Mouse (Mus musculus) forebrain, embryonic 10.5 days (tissue): ENCODE results near the gene Gcdh. TPM values are rescaled to one million over a fixed set of nuclear protein-coding genes. Genes with fewer than 3 reads are reported as not detected.

Source experiments
- DNase-seq: peaks from one replicate; pipeline ENCODE4 v3.0.0-alpha.2; 2017; ENCODE audit warnings: low spot score; ENCODE audit errors: extremely low spot score
- H3K27ac ChIP-seq: fragments of 300-500 bp; sonication (generic); 2 replicates; pipeline ENCODE4 v1.5.1; 2016; ENCODE audit warnings: mild to moderate bottlenecking
- H3K27me3 ChIP-seq: fragments of 300-500 bp; sonication (generic); 2 replicates; pipeline ENCODE4 v1.6.1; 2016; ENCODE audit warnings: mild to moderate bottlenecking; ENCODE audit not compliant: poor library complexity, severe bottlenecking
- H3K36me3 ChIP-seq: fragments of 300-500 bp; sonication (generic); replicated peaks from 2 replicates; pipeline ENCODE4 v1.6.1; 2016; ENCODE audit warnings: mild to moderate bottlenecking, moderate library complexity
- H3K4me1 ChIP-seq: fragments of 300-500 bp; sonication (generic); 2 replicates; pipeline ENCODE4 v1.6.1; 2016
- H3K4me3 ChIP-seq: fragments of 300-500 bp; sonication (generic); 2 replicates; pipeline ENCODE4 v1.5.1; 2016; ENCODE audit warnings: mild to moderate bottlenecking, moderate library complexity
- H3K9me3 ChIP-seq: fragments of 300-500 bp; sonication (generic); 2 replicates; pipeline ENCODE4 v1.6.1; 2016; ENCODE audit warnings: mild to moderate bottlenecking, moderate library complexity
- WGBS: fragments of 180-500 bp; shearing (Covaris S2); methylation state at CpG from one replicate; pipeline ENCODE4 v1.1.7; 2016; 5-methylcytosine and 5-hydroxymethylcytosine counted together
- polyA plus RNA-seq: library from polyadenylated mRNA; unstranded; fragments of >200 nt; fragmentation: Nextera tagmentation; extraction: Ambion mirVana; gene quantifications from 2 replicates; pipeline ENCODE4 v1.2.1, GENCODE M21; 2016

Gene Gcdh
- polyA plus RNA-seq, 1 experiment from 2014 or later, result 49.6 TPM

GRCm38 (mm10) chr8:84846722-84847572 is 46.8 kb downstream of the Gcdh start, which contains the start of gene Calr:
Calr (minus strand) TSS chr8:84846934.
- peak within 1 kb of the TSS; percentile 97 for H3K4me3 ChIP-seq
- under 1% methylated on average over 55 of the region's 55 CpGs for WGBS
- H3K27ac ChIP-seq, result peak within 1 kb of the TSS; percentile 97
- peaks cover 41% of the 10 kb centered on the region for H3K4me1 ChIP-seq
- no peaks in the 10 kb centered on the region for H3K9me3 ChIP-seq
- DNase-seq, result peak; percentile 99
- peaks cover 42% of the 10 kb centered on the region for H3K36me3 ChIP-seq
- no peaks in the 10 kb centered on the region for H3K27me3 ChIP-seq

- peaks cover 49% of the 10 kb centered on the region for H3K36me3 ChIP-seq
- peak overlapping the region; percentile 97 for H3K27ac ChIP-seq
- no peaks in the 10 kb centered on the region for H3K27me3 ChIP-seq
- peak overlapping the region; percentile 97 for H3K4me3 ChIP-seq
- H3K9me3 ChIP-seq, result no peaks in the 10 kb centered on the region
- no peak for DNase-seq
- WGBS, result 2% methylated on average over 30 of the region's 30 CpGs
- peaks cover 41% of the 10 kb centered on the region for H3K4me1 ChIP-seq
Measured at GRCm38 (mm10) chr8:84846094-84846721, 47.5 kb downstream of the Gcdh start.

DNA sequence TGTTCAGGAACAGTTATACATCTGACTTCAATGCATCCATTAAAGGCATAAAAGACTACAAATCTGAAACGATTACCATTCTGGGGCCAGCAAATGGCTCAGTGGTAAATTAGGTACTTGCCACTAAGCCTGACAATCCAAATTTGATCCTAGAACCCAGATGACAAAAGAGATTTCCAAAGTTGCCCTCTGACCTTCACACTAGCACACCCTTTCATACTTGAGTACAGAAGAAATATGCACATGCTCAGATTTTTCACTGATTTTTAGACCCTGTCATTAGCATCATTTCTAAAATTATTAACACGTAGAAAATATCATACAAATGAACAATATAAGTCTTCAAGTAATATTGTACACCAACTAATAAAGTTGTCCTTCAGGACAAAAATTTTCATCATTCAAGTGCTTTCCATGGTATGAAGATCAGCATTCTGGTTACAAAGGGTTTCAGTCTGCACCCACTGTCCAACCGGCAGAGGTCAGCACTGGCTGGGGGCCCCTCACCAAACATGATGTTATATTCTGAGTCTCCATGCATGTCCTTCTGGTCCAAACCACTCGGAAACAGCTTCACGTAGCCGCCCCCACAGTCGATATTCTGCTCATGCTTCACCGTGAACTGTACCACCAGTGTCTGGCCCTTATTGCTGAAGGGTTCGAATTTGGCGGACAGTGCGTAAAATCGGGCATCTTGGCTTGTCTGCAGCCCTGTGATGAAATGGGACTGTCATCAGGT is 48.2 kb downstream of the Gcdh start:
- Histone ChIP-seq H3K36me3 (peaks cover 51% of the 10 kb centered on the region), H3K9me3 (no peaks in the 10 kb centered on the region), H3K4me3 (peak overlapping the region; percentile 97), H3K4me1 (peaks cover 41% of the 10 kb centered on the region), H3K27ac (peak overlapping the region; percentile 97), H3K27me3 (no peaks in the 10 kb centered on the region)
- peak; percentile 56 for DNase-seq
- 25% methylated on average over 12 of the region's 12 CpGs for WGBS

GRCm38 (mm10) chr8:84844397-84845070 is 49.2 kb downstream of the Gcdh start:
- Histone ChIP-seq H3K27me3 (no peaks in the 10 kb centered on the region), H3K4me1 (peaks cover 48% of the 10 kb centered on the region), H3K36me3 (peaks cover 51% of the 10 kb centered on the region), H3K9me3 (no peaks in the 10 kb centered on the region), H3K4me3 (peak overlapping the region; percentile 97), H3K27ac (no peak overlapping the region)
- no peak for DNase-seq
- 91% methylated on average over 9 of the region's 9 CpGs for WGBS

DNA sequence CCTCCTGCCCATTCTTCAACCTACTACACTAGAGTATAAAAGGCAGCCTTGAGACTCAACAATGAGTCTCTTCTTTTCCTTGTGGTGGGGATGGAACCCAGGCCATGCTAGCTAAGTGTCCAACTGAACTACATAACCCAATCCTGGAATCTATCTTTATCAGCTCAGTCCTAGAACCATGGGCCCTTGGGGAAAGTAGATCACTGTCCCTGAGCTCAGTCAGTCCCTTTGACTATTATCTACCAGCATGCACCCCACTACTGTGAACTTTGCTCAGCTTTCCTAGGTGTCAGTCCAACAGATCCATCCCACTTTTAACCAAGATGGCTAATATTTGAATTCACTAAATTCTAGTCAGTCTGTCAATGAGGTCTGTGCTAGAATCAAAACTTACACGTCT is 52.2 kb downstream of the Gcdh start:
- 87% methylated on average over 1 of the region's 1 CpGs for WGBS
- H3K4me1 ChIP-seq, result peaks cover 64% of the 10 kb centered on the region
- H3K27me3 ChIP-seq, result no peaks in the 10 kb centered on the region
- no peaks in the 10 kb centered on the region for H3K9me3 ChIP-seq
- H3K4me3 ChIP-seq, result no peak overlapping the region; the same call in 1 of the 2 replicates
- peaks cover 78% of the 10 kb centered on the region for H3K36me3 ChIP-seq
- no peak for DNase-seq
- no peak overlapping the region for H3K27ac ChIP-seq

DNA sequence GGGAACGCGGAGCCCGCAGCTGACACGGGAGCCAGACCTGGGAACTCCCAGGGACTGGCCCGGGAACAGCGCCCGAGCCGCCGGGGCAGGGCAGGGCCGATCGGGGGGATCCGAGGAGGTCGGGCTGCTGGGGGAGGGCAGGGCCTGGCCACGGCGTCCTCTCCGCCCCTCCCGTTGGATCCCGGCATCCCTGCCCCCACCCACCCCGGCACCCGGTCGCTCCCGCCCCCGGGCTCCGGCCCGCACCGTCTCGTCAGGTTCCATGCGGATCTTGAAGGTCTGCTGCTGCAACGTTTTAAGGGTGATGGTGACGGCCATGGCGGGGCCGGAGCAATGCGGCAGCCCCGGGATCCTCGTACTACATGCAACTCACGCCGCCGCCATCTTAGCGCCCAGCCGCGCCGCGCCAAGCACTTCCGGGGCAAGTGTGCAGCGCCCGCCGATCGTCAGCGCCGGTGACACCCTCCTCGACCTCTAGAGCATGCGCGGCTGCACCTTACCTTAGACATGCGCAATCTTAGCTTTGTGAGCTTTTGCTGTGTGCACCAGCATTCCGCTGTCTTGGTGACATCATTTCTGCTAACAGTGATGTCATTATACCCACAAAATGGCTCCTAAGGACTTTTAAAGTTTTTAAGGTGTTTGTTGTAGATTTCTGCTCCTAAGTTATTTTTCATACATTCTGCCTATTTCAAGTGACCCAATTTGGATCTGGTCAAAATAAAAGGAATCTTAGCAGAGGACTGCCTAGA is 53.3 kb downstream of the Gcdh start, which contains the start of gene Rad23a:
Rad23a (minus strand) TSS at position 418 of the 752 bp plus-strand sequence.
- no peaks in the 10 kb centered on the region for H3K27me3 ChIP-seq
- peak within 1 kb of the TSS; percentile 71 for H3K4me3 ChIP-seq
- WGBS, result under 1% methylated on average over 55 of the region's 55 CpGs
- H3K4me1 ChIP-seq, result peaks cover 63% of the 10 kb centered on the region
- H3K9me3 ChIP-seq, result no peaks in the 10 kb centered on the region
- peak; percentile 93 for DNase-seq
- peak within 1 kb of the TSS; percentile 97 for H3K27ac ChIP-seq
- peaks cover 82% of the 10 kb centered on the region for H3K36me3 ChIP-seq

GRCm38 (mm10) chr8:84839875-84840247 is 53.9 kb downstream of the Gcdh start:
- no peak for DNase-seq
- peaks cover 81% of the 10 kb centered on the region for H3K36me3 ChIP-seq
- peak overlapping the region; percentile 71 for H3K4me3 ChIP-seq
- WGBS, result 6% methylated on average over 7 of the region's 7 CpGs
- no peaks in the 10 kb centered on the region for H3K27me3 ChIP-seq
- H3K27ac ChIP-seq, result peak overlapping the region; percentile 97
- H3K9me3 ChIP-seq, result no peaks in the 10 kb centered on the region
- H3K4me1 ChIP-seq, result peaks cover 60% of the 10 kb centered on the region

DNA sequence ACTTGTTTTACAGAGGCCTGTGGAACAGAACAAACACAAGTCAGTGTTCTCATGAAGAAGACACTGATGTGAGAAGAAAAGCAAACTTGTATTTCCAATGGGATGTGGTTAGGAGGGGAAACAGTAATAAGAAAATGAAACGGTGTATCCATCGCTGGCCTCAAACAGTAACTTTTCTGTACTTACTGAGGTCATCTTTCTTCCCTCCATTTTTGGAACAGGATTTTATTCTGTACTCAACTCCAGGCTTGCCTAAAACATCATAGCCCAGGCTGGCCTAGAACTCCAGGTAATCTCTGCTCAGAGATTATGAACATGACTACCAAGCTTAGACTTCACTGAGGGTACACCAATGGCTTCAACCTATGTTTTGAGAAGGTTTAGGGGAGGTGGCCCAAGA is 54.3 kb downstream of the Gcdh start:
- no peak for DNase-seq
- Histone ChIP-seq H3K4me3 (peak overlapping the region; percentile 71), H3K9me3 (no peaks in the 10 kb centered on the region), H3K4me1 (peaks cover 60% of the 10 kb centered on the region), H3K27me3 (no peaks in the 10 kb centered on the region), H3K36me3 (peaks cover 81% of the 10 kb centered on the region), H3K27ac (no peak overlapping the region; the same call in 1 of the 2 replicates)
- WGBS, result 94% methylated on average over 2 of the region's 2 CpGs

DNA sequence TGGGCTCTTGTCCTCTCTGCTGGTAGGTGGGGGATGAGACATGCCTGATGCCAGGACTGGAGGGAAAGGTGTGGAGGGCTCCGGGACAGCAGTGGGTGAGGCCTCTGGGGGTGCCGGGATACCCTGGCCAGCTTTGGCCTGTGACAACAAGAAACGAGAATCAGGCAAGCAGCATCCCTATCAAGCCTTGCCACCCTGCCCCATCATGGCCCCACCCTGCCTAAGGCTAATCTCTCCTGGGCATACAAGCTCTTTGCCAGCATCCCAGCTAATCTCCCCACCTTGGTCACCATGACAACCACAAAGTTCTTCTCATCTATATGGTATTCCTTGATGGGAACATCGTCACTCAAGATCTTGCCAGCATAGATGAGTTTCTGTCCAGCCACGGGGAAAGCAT is 55.2 kb downstream of the Gcdh start:
- Histone ChIP-seq H3K27me3 (no peaks in the 10 kb centered on the region), H3K27ac (0 out of 2 replicates have a peak overlapping the region, but pooled peaks have one; percentile 20), H3K9me3 (no peaks in the 10 kb centered on the region), H3K4me3 (peak overlapping the region; percentile 5; the same call in 1 of the 2 replicates), H3K4me1 (peaks cover 61% of the 10 kb centered on the region), H3K36me3 (peaks cover 81% of the 10 kb centered on the region)
- no peak for DNase-seq
- 94% methylated on average over 5 of the region's 5 CpGs for WGBS

- Histone ChIP-seq H3K27ac (0 out of 2 replicates have a peak overlapping the region, but pooled peaks have one; percentile 20), H3K27me3 (no peaks in the 10 kb centered on the region), H3K4me1 (peaks cover 62% of the 10 kb centered on the region), H3K36me3 (peaks cover 80% of the 10 kb centered on the region), H3K4me3 (peak overlapping the region; percentile 5; the same call in 1 of the 2 replicates), H3K9me3 (no peaks in the 10 kb centered on the region)
- DNase-seq, result no peak
- 90% methylated on average over 15 of the region's 15 CpGs for WGBS
Measured at GRCm38 (mm10) chr8:84837912-84838470, 55.7 kb downstream of the Gcdh start.

- peaks cover 64% of the 10 kb centered on the region for H3K4me1 ChIP-seq
Measured at GRCm38 (mm10) chr8:84837149-84837911, 56.4 kb downstream of the Gcdh start.

More at GRCm38 (mm10) chr8:84837149-84837911, 56.4 kb downstream of the Gcdh start:
- no peak for DNase-seq
- 59% methylated on average over 8 of the region's 8 CpGs for WGBS
- Histone ChIP-seq H3K9me3 (no peaks in the 10 kb centered on the region), H3K36me3 (peaks cover 73% of the 10 kb centered on the region), H3K27me3 (no peaks in the 10 kb centered on the region), H3K4me3 (0 out of 2 replicates have a peak overlapping the region, but pooled peaks have one; percentile 5), H3K27ac (no peak overlapping the region)
